Mouse (Mus musculus) right cerebral cortex, adult 18-20 months (tissue): ENCODE measurements around the gene Pacrg.

Source experiments
- DNase-seq: peaks from one replicate; pipeline ENCODE4 v3.0.0; 2022; ENCODE audit warnings: mixed read lengths

Pacrg gene

DNA sequence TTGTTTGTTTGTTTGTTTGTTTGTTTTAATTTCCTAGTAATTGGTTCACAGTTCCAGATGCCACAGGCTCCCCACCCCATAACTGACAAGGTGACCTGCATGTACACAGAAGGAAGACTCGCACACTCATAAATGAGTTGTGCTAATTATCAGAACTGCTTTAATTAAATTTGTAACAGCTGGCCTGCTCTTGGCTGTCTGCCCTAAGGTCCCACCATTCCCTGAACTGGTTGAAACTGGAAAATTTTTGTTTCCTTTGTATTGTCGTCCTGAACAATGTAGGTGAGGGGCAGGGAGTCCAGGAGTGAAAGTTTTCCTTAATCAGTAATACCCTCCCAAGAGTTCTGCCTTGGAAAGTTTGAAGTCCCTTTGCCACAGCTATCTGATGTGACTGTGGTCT, 219.5 kb downstream of the Pacrg start:
- no peak for DNase-seq

DNA sequence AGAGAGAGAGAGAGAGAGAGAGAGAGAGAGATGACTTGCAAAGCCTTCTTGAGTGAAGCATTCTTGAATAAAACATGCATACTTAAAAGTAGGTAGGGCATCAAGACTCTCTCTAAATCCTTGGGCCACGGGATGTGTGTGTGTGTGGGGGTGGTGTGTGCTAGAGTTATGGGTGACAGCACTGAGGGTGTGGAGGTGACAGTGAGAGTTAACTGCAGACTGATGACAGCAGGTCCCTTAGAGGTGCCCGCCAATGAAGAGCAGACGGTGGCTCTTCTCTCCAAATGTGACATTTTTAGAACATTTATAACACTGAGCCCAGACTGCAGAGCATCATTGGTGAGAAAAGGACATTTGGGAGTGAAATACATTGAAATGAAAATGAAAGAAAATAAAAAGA, 220.2 kb downstream of the Pacrg start:
- peak; percentile 9 for DNase-seq

DNA sequence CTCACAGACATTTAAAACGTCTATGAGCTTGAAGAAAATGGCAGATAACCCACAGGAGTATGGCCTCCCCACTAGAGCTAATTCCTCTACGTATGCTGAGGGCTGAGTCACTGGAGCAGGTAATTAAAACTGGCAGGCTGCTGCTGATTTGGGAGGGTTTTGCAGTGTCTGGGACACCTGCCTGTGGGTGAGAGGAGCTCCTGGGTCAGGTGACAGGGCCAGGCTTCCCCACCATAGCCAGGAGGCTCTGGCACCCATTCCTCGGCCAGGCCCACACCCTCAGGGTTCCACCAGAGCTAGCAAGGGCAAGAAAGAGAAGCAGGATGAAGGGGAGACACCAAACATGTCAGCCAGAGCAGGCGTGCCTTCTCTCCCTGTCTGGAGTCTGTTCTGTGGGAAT, 222.5 kb downstream of the Pacrg start:
- no peak for DNase-seq

DNA sequence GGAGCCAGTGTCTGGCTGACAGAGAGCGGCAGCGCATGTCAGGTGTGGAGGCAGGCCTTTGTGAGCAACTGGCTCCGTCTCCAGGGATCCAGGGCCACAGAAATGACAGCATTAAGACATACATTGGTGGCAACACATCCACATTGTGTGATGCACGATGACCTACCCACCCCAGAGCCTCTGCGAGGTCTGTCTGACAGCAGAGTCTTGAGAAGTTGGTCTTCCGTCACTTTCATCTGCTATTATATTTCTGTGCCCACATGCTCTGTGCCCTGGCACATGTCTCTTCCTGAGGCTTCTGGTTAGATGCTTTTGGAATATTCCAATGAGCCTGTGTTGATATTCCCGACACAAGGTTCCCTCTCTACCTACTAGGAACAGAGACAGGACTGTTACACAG, 224.5 kb downstream of the Pacrg start:
- no peak for DNase-seq

DNA sequence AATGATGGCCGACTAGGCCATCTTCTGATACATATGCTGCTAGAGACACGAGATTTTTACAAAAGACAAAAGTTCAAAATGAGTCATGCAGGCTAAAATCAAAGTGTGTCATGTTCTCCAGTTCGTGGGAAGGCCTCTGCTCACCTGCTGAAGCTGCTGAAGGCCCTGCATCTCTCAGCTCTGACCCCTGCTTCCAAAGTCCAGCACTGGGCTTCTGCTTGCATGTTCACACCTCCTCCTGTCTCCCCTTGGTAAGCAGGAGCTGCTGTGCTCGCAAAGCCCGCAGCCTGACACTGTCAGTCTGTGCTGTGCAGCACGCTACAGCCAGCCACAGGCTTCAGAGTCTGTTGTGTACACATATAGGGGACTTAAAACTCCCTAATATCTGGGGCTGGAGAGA, 225.4 kb downstream of the Pacrg start:
- DNase-seq, result no peak

DNA sequence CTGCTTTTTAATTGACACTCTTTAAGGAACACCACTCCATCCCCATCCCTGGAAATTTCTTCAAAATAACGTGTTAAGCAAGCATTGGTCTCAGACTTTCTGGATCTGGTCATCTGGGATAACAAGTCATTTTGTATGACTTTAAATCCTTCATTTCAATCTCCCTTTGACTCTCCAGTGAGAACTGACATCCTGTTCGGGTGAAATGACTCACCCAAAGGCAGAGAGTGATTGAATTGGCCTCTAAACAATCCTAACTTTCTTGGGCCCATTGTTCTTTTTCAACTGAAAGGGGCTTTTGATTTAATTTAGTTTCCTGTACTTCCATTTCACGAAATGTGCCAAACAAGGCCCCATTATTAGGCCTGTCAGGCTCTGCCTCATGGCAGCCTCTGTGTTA, 228.5 kb downstream of the Pacrg start:
- no peak for DNase-seq

DNA sequence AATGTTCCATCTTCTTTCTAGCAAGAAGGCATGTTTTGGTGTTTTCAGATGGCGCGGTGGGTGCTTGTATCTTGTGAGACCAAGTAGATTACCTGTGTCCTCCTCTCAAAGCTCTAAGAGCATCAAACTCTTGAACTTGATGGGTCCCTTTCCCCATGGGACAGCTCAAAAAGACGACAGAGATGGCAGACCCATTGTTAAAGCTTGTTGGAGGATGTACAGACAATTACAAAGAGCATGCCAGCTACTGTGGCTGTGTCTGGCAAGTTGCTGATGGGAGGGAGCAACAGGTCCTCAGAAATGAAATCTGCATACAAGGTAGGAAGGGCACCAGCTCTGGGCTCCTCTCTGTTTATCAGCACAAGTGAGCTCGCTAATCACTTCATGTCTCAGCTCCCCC, 232.0 kb downstream of the Pacrg start:
- DNase-seq, result no peak

DNA sequence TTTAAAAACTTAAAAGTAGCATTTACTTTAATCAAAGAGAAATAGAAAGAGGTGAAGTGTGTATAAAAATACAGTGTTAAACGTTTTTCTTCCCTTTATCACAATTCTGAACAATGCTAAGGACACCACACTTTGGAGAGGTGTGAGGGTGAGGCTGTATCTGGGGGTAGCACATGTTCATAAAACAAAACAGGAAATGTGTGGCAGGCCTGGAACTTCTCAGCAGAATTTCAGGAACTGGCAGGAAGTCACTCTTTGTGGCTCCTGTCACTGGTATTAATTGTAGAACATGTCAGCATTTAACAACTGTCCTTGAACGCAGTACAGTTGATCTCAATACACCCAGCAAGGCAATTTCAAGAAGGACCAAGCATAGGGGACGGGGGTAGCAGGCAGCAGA, 234.0 kb downstream of the Pacrg start:
- DNase-seq, result no peak

DNA sequence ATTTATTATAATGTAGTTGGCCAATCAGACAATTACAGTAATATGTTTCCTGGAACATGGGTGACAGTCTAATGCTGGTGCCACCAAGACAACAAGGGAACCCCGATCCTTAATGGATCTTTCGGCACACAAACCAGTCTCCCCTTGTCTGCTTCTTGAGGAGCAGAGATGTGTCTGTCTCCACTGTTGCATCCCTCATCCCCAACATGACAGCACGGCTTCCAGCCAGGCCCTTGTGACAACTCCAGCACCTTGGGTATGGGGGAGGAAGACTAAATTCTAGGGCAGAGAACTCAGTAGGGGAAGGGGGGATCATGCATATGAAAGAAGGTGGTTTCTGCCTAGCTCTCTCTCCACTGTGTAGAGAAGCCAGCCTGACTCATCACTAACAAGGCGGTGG, 242.4 kb downstream of the Pacrg start:
- DNase-seq, result no peak

DNA sequence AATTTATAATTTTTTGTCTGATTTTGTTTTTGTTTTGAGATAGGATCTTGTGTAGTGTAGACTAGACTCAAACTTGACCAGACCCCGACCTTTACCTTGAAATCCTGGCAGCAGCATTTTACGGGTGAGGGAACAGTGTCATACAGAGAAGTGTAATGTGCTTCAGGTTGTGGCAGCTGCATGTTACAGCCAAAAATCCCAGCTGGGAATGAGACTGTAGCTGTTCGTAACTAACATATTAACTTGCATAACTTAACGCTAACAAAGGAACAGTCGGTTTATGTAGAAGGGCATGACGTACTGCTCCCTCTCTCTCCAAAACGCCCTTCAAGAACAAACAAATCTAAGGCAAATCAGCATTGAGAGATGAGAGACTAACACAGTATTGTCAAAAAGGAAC, 250.5 kb downstream of the Pacrg start:
- no peak for DNase-seq

DNA sequence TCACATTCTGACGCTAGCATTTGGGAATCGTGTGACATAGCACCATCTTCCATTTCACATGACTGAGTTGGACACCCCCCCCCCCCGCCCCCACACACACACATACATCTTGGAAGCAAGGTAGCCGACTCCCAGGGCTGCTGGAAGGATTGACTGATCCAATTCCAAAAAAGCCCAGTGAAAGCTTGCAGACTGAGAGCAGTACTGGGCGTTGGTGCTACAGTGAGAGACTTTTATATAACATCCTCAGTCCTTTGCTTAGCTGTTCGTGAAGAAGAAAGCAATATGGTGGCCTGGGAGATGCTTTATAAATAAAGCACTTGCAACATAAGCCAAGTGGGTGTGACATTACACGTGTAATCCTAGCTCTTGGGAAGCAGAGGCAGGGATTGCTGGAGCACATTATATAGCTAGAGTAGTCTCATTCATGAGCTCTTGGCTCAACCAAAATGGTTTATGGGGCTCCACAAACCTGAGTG, 251.2 kb downstream of the Pacrg start:
- peak; percentile 5 for DNase-seq

DNA sequence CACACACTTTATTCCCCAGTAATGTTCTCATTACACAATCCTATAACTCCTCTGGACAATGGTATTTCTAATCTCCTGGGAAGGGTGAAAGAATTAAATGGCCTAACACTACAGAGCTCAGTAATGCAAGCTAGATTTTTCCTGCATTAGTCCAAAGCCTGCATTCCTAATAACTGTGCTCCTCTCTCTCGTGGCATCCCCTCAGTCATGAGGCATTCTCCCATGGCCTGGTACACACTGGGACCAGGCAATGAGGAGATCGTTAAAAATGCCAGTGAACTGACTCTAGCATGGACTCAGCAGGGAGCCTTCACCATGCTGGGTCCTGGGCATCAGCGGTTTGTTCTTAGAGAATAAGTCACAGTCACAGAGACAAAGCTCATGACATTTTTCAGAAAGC, 256.8 kb downstream of the Pacrg start:
- no peak for DNase-seq

DNA sequence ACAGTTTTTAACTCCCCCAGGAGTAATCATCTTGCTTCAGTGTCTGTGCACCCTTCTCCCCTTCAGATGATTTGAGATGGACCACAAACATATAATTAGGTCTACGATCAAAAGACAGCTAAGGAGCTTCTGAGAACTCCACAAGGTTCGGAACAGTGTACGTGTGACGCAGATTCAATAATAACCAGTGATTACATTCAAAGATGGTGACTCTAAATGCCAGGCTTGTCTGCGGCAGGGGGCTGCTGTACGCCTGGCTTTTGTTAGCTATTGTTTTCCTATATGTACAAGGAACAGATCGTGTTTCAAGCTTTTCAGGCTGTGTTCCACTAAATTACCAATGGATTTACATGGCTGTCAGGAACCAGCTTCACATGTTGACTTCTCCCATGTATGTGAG, 264.8 kb downstream of the Pacrg start:
- no peak for DNase-seq

DNA sequence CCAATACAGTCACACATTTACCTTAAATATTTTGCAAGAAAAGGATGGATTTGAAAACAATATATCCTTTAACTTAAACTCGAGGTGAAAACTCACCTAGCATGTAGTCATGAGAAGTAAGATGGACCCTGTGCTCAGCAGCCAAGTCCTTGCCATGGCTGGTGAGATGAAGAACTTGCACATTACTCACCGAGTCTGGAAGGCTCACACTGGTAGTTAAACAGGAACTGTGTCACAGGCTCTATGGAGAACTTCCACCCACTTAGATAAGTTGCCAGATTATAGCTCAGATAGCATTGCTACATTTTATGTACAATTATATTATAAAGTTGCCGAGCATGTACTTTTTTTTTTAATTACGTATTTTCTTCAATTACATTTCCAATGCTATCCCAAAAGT, 267.7 kb downstream of the Pacrg start:
- DNase-seq, result no peak

DNA sequence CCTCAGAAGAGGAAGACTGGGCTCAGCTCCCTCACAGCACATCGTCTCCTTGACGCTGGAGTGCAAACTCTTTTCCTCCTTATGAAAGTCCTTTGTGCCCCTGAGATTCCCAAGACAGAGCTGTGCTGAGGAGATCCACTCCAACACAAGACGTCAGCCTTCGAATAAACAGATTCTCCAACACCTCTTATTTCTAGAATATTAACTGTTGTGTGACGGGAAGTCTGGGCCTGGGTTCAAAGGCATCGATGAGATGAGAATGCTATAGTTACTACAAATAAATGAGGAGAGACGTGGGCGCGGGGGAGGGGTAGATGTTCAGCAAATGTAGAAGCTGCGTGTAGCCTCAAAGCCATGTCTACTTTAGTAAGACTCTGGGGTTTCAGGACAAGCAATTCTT, 270.8 kb downstream of the Pacrg start:
- DNase-seq, result no peak

DNA sequence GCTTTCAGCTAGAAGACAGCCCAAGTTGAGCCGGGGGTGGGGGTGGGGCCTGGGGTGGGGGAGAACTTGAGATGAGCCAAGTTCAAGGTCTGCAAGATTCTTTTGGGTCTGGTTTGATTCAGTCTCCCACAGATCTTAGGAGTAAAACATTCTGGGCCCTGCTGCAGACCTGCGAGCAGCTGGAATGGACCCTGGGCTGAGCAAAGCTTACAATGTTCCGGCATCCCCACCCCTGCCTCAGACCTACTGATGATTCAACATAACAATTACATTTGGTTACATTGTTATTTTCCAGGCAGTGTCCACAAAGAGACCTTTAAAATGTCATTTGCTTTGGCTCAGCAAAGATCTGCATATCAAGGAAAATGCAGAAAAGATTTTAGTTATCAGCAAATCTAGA, 272.7 kb downstream of the Pacrg start:
- no peak for DNase-seq

DNA sequence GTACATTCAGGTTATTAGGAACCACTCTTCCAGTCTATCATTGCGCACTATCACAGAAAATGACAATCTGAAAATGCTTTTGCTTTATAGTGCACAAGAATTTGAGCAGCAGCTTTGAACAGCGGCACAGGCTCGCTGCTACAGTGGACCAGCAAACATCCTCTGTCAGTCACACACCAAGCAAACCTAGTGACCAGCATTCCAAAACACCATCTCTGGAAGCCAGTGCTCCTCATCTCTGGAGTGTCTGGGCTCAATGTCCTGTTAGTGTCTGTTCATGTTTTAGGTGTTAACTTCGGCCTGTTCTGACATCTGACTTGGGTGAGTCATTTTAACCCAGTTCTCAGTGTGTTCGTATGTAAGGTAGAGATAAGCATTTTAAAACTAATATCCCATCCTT, 275.9 kb downstream of the Pacrg start:
- no peak for DNase-seq

DNA sequence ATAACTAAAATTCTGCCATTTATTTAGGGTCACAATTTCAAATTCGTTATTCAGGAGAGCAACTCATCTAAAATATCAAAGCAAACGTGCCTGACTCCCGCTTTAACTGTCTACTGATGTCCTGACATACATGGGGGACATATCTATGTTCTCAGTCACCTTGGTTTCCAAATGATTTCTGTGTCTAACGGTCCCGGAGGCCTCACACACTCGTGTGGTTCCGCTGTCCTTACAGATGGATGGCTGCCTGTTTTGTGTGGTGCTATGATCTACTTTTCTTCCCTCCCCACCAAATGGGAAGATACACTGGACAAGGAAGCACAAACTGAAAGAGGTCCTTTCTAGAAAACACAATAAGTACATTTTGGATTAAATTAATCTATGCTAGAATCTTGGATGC, 277.2 kb downstream of the Pacrg start:
- DNase-seq, result no peak

DNA sequence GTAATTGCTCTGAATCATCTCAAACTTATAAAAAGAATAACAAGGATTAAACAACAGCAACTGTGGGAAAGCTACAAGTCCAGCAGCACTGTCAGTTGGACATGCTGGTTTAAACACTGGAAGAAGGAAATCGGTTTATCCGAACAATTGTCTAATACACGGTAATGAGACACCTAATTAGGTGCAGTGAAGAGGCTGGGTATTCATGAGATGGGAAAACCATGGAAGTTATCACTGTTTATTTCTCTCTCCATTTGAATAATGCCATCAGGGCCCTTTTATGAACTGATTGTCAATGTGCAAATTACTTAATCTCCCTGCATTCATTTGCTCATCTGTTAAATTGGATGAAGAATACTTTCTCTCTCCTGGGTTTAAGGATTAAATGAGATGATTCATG, 280.1 kb downstream of the Pacrg start:
- DNase-seq, result no peak

DNA sequence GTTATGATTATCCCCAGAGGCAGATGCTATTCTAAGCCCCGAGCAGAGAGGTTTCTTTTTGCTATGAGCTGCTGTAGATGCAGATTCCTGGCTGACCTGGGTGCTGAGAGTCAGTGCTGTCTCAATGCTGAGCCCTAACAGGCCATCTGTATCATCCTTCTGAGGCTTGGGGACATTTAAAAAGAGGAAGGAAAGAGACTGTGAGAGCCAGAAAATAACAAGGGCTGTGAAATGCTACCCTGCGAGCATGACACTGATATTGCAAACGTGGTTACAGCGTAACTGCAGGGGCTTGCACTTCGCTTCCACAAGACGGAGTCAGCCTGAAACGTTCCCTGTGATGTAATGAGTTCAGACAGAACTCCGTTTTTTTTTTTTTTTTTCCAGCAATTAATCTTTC, 281.4 kb downstream of the Pacrg start:
- DNase-seq, result no peak

DNA sequence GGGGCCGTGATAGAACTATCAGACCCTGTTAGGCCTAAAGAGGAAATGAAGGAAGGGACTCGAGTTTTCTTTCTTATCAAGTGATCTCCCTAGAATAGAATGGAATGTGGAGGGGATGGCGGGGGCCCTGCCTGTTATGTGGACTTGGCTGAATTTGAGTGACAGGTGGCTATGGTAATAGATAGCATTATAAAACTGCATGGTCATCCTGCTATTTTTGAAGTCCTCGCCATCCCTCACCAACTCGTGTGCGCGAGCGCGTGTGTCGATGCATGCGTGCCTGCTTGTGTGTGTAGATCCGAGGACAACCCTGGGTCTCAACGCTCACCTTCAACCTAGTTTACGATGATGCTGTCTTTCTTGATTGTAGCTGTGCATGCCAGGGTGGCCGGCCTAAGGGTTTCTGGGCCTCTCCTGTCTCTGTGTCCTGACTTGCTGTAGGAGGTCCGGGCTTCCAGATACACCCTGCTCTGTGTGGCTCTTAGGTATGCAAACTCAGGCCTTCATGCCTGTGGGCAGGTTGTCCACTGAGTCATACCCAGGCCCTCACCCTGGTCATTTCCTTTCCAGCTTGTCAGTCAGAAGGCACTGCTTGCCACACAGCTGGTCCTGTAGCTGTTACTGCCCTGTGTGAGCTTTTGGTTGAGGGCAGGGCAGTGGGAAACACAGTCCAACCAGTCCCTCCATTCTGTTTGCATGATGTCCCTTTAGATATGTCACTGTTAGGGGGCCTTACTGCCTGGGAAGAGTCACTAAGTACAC, 287.6 kb downstream of the Pacrg start:
- no peak for DNase-seq

DNA sequence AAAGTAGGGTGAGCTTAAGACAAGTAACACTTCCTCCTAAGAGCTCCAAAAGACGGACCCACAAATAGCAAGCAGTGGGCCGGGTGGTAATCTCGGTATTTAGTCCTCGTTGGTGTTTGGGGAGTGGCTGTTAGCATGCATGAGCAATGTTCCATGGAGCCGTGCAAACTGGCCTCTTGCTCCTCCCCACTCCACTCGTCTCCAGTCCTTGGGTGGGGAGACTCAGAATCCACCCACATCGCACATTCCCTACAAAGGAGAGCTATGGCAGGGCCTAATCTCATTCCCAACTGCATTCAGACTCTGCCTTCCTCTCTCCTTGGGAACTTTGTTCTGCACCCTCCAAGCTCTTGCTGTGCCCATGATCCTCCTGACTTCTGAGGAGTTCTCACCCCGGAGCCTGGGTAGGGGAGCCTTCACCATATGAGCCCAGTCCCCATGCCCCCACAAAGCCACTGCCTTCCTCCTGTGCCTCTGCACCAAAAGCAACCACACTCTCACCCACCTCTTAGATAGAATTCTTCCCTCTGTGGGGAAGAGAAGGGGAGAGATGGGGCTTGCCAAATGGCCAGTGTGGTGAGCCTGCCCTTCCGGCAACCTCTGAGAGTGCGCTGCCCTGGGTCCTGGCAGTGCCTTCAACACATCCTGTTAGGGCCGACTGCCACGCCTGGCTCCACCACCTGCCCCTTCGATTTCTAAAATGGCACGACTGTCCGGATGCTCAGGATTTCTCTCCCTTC, 289.2 kb downstream of the Pacrg start:
- DNase-seq, result peak; percentile 38

DNA sequence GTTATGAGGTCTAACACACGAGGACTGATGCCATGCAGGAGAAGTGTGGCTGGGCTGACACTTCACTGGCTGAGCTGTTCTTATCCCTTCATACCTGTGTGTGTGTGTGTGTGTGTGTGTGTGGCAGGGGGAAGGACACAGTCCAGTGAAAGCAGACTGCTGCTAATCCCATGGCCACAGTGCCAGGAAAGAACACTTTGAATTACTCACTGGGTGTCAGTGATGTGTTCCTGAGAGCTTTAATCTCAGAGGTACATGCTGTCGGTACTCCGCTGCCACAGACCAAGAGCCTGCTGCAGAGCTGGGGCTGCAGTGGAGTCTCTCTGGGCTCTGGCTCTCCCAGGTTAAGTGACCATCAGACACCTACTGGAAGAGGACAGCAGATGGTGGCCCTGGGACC, 290.3 kb downstream of the Pacrg start:
- DNase-seq, result no peak

DNA sequence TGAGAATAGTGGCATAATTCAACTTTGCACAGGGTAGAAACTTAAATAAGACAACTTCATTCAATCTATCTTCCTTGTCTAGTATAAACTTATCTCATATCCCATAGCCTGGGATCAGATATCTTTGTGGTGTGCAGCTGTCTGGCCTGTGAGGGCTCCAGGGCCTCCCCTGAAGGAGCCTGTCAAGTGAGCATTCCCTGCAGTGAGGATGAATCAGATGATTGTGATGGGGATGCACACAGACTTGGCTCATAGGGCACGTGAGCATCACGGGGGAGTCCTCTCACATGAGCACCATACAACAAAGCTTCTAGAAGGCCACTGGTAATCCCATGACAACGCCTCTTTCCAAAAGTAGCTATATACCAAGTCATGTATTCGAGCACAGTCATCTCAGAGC, 291.1 kb downstream of the Pacrg start:
- no peak for DNase-seq

DNA sequence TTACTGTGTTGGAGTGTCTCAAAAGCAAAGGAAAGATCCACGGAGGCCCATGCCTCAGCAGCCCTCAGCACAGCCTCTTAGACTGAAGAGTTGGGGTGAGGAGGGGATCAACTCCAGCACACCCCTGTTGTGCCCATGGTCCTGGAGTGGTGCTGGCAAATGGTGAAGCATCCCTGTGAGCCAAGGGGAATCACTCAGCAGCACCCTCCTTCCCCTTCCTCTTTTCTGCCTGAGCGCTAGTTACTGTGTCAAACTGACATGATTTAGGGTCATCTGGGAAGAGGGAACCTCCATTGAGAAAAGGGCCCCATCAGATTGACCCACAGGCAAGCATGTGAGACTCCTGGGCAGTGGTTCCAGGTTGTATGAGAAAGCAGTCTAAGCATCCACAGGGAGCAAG, 299.3 kb downstream of the Pacrg start:
- no peak for DNase-seq
